Mouse (Mus musculus) left cerebral cortex, adult 8-10 months (tissue): ENCODE data around the gene Nuak1. TPM values are rescaled to one million over a fixed set of nuclear protein-coding genes. Genes with fewer than 3 reads are reported as not detected.
A peak's percentile ranks its signal among the peaks of the same experiment; 100 is the strongest.

Experiments used
- DNase-seq, 2 experiments: peaks; one replicate each; pipeline ENCODE4 v3.0.0; 2022; ENCODE audit warnings: low spot score in 2 of 2
- total RNA-seq, 4 experiments: library from RNA; stranded (reverse); gene quantifications; 2 replicates each; pipeline ENCODE4 v1.2.4; 2022

Gene Nuak1
- total RNA-seq, 4 experiments from 2014 or later, result 53.0 to 67.6 (median 60.4) TPM

DNA sequence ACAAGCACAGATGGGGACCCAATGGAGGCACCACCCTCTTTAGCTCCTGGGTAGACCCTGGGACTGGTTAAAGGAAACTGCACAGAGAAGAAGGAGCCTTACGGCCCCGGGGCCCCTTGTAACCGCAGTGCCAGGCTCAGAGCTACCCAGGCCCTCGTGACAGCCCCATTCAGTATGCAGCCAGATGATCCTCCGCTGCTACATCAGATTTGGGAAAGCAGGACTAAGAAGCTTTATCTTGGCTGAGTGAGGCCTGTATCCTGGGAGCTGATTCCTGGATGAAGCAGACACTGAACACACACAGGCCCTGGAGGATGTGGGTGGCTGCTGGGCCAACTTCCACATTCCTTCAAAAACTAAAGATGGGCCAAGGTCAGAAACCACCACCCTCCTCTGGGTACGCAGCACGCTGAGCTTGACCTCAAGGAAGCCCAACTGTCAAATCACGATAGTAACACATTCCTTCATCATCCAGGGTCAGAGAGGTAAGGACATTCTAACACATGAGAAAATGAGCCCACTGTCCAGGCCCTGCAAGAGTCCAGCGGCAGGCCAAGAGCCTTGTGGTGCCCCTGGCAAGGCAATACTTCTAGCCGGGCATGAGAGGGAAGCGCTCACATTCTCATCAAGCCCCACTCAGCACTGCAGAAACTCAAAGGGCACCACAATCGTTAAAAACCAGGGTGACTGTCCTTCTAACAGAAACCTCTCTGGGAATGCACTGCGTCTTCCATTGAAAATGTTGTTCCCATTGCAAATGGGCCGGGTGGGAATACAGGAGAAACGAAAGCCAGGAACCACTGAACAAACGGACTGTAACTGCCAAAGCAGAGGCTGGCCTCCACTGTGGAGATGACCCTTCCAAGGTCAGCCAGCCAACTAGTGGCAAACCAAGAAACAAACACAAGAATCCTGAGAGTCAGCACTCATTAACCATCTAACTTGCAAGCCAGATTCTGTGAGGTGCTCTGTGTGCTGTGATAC lies 29.0 kb downstream of the Nuak1 start:
- DNase-seq, result no peak

DNA sequence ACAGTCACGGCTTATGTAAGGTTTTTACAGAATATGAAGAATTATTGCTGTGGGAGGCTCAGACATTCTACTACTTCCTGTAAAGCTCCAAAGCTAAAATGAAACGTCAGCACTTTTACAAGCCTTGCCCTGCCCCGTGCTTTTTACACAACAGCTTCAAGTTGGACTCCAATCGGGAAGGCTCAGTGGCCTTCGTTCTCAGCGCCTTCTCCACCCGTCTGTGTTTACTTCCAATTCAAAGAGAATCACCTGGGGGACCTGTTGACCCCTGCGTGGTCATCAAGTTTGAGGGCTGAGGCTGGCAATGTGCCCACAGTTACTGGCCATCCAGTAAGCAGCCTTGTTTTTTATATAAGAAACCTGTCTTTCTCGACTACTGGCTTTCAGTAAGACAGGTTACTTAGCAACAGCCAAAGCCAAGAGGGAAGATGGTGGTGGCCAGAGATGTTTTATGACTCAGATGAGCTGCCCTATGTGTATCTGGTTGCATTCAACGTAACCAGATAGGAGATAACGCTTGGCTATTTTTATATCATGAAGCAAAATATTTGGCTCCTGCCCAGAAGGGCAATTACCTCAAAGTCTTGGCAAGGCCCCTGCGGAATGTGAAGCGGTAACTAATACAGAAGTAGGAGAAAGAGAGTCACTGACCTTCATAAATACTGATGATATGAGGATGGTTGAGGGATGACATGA lies 31.3 kb downstream of the Nuak1 start:
- DNase-seq, result no peak

DNA sequence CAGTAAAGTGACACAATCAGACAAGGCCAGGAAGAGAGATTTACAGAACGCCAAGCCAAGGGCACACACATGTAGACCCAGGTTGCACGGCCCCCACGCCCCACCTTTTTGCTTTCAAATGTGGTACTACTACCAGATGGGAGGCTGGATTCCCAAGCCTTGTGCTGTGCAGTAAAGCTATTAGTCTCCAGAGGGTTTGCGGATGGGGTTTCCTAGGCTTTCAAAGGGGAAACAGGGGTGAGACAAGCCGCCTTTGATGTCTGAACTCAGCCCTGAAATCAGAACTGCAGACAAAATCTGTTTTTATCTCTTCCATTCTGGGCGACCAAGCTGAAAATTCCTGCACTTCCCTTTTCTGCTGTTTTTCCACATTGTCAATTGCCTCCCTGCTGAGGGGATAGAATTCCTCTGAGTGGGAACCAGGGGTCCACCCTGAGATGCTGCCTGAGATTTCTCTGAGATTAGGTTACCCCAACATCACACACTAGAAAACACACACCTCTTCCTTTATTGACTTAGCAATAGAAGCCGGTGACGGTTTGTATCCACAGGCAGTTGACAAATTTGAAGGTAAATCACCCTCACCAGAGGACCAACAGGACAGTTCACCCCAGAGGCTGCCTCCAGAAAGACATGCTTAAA lies 35.1 kb downstream of the Nuak1 start:
- no peak for DNase-seq

DNA sequence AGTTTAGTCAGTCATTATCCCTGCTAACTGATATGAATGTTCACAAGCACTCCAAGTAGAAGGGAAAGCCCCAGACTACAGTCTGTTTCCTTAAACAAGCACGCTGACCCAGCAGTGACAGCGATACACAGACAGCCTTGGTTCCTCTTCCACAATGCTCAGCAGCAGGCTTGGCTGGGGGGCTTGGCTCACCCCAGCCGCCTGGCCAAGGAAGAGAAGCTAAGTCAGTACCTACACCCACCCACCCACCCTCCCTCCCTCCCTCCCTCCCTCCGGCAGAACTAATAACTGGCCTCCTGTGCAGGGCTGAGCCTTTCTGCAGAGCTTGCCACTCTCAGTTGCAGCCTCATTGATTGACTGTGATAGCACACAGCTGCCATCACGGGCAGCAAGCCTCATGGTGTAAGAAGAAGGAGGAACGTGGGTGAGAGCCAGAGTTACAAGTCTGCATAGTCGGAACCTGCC lies 38.5 kb downstream of the Nuak1 start:
- peak in 1 of 2 experiments; percentile 76 for DNase-seq

DNA sequence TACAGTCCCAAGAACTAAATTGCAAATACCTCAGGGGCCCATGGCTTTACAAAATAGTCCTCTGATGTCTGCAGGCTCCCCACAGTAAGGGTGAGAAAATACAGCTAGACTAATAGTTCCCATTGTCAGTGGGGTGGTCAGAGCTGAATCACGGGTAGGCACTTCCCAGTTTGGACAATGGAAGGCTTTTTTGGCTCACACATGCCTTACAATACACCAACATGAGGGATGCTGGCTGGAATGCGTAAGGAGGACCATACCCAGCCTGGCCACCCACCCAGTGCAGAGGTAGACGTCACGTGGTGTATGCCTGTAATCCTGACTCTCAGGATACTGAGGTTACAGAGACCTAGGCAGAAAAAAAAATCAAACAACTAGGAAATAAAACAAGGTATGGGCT lies 39.2 kb downstream of the Nuak1 start:
- DNase-seq, result no peak

DNA sequence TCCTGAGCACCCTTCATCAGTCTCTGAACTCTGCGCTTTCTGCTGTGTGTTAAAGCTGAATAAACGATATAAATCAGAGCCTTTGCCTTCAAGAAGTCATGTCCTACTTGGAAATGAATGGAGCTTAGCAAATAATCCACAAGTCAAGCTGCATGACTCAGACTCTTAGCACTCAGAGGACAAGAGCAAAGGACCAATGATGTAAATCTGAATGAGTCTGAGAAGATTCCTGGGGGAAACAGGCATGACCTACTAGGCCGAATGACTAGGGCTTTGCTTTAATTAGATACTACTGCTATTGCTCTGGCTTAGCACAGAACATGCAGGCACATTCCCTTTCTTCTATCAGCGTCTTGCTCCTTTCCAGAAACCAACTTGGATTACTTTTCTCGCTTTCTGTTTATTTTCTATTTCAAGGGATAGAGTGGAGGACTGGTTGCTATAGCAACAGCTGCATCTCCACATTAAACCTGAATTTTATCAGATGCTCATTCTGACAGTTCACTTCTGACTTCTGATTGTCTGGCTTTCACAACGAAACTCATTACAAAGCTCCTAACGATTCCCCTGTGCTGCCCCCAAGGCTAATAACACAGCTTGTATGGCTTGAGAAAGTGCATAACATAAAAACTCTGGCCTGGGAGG lies 40.2 kb downstream of the Nuak1 start:
- DNase-seq, result no peak

DNA sequence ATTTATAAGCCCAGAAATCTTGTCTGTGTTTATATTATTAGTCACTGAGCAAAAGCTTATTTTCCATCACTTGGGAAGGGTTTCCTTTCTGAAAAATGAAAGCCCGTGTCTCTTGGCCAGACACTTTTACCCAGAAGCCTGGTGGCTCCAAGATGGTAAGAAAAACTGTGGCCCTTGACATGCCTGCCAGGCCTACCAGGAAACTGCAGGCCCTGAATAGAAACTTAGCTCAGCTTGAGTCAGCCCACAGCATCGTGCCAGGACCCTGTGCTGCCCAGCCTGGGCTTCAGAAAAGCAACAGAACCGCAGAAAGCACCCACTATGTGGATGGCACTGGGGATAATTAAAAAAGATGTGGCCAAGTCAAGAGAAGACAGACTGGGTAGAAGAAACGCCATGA lies 43.1 kb downstream of the Nuak1 start:
- DNase-seq, result no peak

DNA sequence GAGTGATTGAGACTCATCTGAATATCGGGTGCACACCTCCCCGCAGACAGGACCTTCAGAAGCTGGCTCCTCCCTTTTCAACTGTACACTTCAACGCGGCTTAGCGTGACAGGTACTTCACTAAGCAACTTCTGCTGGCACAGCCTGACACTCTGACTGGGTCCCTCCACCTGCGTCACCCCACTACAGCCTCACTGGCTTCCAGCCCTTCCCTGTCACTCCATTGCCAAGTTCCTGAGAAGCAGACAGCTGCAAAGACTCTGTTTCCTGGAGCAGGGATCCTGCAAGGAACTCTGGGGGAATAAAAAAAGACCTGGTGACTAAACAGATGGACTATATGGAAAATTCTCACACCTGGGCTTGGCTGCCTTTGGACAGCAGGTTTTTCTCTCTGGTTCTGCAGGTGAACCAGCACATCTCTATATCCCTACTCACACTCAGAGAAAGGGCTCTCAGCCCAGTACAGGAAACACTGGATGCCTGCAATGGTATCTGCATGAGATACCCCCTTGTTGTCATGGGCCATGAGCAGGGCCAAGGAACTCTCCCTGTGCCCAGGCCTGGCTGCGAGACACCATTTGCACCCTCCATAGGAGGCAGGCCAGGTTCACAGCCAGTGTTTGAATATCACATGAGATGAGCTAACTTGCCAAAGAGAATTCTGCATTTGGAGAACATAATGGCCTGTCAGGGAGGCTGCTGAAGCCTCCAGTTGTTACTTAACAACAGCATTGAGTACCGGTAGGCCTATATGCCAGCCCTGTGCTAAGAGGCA lies 44.3 kb downstream of the Nuak1 start:
- no peak for DNase-seq

DNA sequence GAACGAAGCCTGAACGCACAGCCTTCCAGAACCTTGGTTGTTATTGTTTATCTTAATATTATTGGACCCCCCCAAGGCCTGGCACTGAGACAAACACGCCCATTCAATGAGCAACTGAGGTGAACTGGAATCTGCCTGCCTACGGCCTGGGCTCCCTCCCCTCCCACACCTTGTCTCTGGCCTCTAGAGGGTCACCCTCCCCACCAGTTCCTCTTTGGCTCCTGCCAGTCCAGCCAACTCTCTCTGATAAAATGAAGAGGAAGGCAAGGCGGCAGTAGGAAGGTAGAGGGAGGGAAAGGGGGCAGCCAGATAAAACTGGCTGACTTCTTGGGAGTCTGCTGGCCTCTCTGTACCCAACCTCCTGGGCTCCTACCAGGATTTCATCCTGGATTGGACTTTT lies 45.1 kb downstream of the Nuak1 start:
- DNase-seq, result no peak

DNA sequence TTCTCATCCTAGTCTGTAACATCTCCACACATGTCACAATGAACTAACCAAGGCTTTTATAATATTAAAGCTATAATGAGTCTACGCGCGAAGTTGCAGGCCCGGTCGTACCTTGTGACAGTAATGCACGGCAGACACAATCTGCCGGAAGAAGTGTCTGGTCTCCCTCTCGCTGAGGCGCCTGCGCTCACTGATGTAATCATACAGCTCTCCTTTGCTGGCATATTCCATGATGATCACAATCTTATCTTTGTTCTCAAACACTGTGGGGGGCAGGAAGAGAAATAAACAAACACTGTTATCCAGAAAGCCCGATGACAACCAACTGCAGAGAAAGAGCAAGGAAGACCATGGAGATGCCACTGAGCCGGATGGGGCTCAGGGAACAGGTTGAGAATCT lies 46.5 kb downstream of the Nuak1 start:
- DNase-seq, result no peak

DNA sequence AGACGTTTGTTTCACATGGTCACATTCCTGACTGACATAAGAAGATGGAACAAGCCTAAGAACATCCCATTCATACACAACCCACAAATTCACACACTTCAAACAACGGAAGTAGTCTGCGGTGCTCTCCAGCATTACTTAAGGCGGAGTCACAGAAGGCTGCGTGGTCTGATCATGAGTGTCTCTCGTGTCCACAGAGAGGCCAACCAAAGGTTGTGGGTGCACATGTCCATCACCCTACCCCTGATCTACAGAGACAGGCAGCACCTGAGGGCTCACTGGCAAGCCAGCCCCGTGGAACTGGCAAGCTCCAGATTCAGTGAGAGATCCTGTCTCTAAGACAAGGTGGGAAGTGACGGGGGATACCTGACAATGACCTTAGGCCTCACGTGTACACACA lies 47.0 kb downstream of the Nuak1 start:
- no peak for DNase-seq

DNA sequence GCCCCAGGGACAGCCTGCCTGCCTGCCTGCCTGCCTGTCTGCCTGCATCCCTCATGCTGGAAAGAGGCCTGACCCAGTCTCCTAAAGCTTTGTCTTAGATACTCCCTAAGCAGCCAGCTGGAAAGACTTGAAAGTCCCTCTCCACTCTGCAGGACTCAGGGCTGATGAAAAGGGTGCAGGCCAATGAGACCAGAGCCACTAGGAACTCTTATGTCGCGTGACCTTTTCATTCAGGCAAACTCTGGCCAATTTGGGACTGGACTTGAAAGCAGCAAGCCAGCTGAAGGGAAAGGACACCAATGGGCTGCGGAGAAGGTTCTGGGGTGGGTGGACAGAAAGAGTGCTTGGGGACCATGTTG lies 47.7 kb downstream of the Nuak1 start:
- no peak for DNase-seq

DNA sequence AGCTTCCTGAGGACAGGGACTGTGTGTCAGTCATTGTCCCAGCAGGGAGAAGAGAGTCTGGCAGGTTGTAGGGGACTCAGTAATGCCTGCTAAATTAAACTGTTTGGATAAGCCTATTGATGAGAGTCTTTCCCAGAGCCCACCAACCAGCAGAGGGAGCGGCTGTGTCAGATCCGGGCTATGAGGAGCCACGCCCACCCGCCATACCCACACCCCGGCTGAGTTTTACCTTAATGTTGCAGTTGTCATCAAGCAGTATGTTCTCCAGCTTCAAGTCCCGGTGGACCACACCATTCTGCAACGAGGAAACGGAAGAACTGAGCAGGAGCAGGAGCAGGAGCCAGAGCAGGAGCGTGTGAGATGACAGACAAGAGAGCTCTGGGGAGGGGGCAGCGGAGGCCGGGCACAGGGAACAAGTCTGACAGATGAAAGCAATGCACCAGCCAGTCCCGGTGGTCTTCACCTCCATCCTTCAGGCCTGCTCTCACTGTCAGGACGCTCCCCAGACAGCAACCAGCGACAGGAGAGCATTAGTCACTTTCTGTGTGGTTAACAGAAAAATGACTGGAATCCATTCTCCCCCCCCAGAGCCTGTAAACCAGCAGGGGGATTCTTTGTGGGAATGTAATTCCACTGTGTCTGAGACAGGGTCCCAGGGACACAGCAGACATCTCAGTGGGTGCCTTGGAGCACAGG lies 48.2 kb downstream of the Nuak1 start:
- no peak for DNase-seq

DNA sequence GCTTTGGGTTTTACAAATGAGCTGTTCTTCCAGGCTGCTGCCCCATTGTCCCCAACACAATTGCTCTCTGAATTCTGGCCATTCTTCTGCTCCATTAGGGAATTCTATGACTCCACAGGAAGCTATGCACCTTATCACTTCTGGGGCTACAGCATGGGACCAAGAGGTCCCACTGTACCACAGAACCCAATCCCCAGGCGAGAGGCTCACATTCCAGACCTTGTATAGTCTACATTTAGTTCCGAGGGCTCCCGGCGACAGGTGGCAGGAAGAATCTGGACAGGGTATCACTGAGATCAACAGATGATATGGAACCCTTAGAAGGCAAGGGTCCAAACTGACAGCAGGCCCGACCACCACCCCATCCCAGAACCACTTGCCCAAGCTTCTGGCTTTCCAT lies 50.7 kb downstream of the Nuak1 start:
- DNase-seq, result no peak

DNA sequence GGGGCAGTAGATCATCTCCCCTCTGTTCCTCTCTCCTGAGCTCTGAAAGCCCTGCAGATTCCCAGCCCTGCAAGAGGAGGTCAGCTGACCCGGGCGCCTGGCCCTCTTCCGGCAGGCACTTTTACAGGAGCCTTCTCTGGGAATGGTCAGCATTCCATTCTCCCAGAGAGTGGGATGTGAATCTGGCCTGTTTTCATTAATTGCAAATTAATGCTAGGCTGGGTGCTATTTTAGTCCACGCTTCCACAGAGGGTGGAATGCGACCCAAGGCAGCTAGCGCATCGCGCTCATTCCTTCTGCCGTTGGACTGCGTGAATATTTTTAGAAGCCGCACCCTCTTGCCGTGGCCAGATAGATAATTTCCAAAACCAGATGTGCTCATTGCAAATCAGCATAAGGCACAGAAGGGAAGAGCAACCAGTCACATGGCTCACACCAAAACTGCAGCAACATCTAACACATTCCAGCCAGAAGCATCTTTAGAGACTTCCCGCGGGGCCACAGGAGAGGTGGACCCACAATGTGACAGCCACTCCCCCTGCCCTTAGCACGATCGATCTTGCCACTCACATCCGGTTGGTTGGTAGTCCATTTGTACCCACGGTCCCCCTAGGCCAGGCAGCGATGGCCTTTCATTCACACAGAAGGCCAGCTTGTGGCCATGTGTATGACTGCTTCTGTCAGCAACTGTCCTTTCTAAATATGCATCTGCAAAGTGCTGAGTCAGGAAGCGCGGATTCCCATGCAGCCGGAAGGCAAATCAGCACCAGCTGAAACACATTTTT lies 51.8 kb downstream of the Nuak1 start:
- peak in 1 of 2 experiments; percentile 62 for DNase-seq

DNA sequence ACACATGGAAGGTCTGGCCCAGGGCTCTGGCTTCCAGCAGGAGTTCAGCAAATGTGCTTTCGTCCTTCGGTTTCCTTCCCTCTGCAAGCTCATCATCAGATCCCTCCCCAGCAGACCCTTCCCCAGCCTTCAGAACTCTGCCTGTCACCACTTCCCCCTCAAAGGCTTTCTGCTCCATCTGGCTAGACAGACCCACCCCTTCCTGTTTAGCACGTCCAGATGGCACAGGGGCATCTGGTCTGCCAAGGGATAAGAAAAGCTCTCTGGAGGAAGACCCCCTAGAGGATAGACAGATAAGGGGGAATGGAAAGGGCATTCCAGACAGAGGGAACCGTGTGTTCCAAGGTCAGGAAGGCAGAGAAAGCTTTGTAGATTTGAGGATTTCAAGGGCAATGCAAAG lies 53.1 kb downstream of the Nuak1 start:
- DNase-seq, result no peak

DNA sequence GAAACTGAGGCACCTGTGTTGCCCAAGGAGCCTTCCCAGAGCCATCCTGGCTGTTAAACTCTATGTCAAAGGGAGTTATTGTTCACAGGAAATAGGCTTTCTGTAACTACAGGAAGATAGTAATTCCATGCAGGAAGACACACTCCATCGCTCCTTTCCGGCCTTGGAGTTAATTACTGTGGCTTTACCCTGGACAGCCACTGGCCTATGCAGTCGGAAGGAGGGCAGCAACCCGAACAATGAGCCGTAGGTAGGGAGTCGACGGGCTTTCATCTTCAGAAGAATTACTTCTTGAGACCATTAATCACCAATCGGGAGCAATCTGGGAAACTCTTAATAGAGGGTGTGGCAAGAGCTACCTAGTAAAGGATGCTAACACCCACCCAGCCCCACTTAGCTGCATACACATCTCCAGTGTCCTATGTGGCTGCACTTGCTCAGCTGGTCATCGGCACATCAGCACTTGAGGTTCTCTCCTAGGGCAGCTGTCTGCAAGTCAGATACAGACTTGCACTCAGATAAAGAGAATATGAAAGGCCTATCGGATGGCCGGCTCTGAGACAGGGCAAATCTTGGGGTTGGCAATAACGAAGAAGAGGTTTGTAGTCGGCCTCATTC lies 53.7 kb downstream of the Nuak1 start:
- DNase-seq, result no peak

DNA sequence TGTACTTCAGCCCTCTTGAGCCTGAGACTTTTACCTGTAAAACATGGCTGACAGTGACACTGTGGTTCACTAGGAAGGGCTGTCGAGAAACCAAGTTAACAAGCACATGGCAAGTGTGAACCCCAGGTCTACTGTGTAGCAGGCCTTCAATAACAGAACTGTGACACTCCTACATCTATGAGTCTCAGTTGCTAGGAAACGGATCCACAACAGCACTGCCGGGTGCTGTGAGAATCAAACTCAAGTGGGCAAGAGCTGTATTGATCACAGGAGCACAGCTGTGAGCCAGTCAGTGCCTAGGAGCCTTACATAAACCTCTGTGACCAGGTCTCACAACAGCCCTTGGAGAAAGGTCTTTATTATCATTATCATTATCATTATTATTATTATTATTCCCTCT lies 54.2 kb downstream of the Nuak1 start:
- DNase-seq, result no peak

DNA sequence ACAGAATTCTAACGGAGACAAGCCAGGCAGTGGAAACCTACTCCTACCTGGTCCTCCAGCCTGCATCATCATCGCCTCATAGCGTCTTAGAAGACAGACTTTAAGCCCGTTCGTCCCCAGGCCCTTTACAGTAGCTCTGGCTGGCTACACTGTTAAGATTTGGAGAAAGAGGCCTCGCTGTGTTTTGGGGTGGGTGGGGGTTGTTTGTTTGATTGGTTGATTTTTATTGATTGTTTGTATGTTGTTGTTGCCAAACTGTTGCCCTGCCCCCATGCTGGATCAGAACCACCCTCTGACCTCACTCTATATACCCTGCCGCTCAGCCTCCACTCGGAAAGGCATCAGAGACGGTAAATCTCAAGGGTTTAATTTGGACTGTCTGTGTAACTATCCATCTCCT lies 55.6 kb downstream of the Nuak1 start:
- DNase-seq, result no peak
